Mouse (Mus musculus): ENCODE measurements around the gene Trim34a. TPM values are rescaled to one million over a fixed set of nuclear protein-coding genes. Genes with fewer than 3 reads are reported as not detected.

Trim34a gene
- polyA plus RNA-seq, 1 experiment, result 14.5 TPM

GRCm38 (mm10) chr7:104290641-104291040 is 46.4 kb downstream of the Trim34a start:
- Histone ChIP-seq H3K36me3 (ENCODE audit: control insufficient read depth, insufficient read depth, low read length) (no peaks in the 10 kb centered on the region), H3K27me3 (ENCODE audit: control insufficient read depth, insufficient read depth, low read length) (no peaks in the 10 kb centered on the region), H3K27ac (ENCODE audit: insufficient read depth, low read length) (peak overlapping the region; percentile 96), H3K4me3 (ENCODE audit: extremely low read depth, insufficient read depth, insufficient read length) (no peak overlapping the region), H3K4me1 (ENCODE audit: control insufficient read depth, insufficient read depth, insufficient read length) (peaks cover 34% of the 10 kb centered on the region)
- peak in 1 of 2 experiments; percentile 69 for DNase-seq (ENCODE audit: low read depth in 1 of 2, low spot score in 2 of 2)
- TF ChIP-seq CTCF (IDR thresholded peaks at IDR 0.05; ENCODE audit: extremely low read depth, insufficient read depth, insufficient read length, insufficient replicate concordance), result no peak
- no peak for TF ChIP-seq POLR2A (IDR thresholded peaks at IDR 0.05; ENCODE audit: low read depth, low read length)
- 78% methylated on average over 1 of the region's 1 CpGs for WGBS

GRCm38 (mm10) chr7:104291638-104292400 is 47.6 kb downstream of the Trim34a start:
- DNase-seq (ENCODE audit: low read depth in 1 of 2, low spot score in 2 of 2), result peak; percentile 28 to 88
- Histone ChIP-seq H3K4me1 (ENCODE audit: control insufficient read depth, insufficient read depth, insufficient read length) (peaks cover 38% of the 10 kb centered on the region), H3K36me3 (ENCODE audit: control insufficient read depth, insufficient read depth, low read length) (no peaks in the 10 kb centered on the region), H3K4me3 (ENCODE audit: extremely low read depth, insufficient read depth, insufficient read length) (no peak overlapping the region), H3K27ac (ENCODE audit: insufficient read depth, low read length) (peak overlapping the region; percentile 94), H3K27me3 (ENCODE audit: control insufficient read depth, insufficient read depth, low read length) (no peaks in the 10 kb centered on the region)
- no peak for TF ChIP-seq CTCF (IDR thresholded peaks at IDR 0.05; ENCODE audit: extremely low read depth, insufficient read depth, insufficient read length, insufficient replicate concordance)
- TF ChIP-seq POLR2A (IDR thresholded peaks at IDR 0.05; ENCODE audit: low read depth, low read length), result peak; percentile 47
- WGBS, result 64% methylated on average over 5 of the region's 5 CpGs

Other genes starting within 250 kb of the Trim34a start
- gene Olfr638, start 245.7 kb upstream of the Trim34a start, polyA plus RNA-seq (2012; rRNA removed), result not detected in 2 replicates
- gene Olfr639, start 227.2 kb upstream of the Trim34a start, polyA plus RNA-seq (2012; rRNA removed), result not detected in 2 replicates
- gene Olfr640, start 218.9 kb upstream of the Trim34a start, polyA plus RNA-seq (2012; rRNA removed), result not detected in 2 replicates
- not detected in 2 replicates for gene Olfr641, start 209.0 kb upstream of the Trim34a start, polyA plus RNA-seq (2012; rRNA removed)
- not detected in 2 replicates for gene Olfr642, start 191.8 kb upstream of the Trim34a start, polyA plus RNA-seq (2012; rRNA removed)
- gene 4930516K23Rik, start 183.0 kb upstream of the Trim34a start, polyA plus RNA-seq (2012; rRNA removed), result not detected in 2 replicates
- gene Olfr644, start 172.6 kb upstream of the Trim34a start, polyA plus RNA-seq (2012; rRNA removed), result not detected in 2 replicates
- gene Olfr645, start 159.0 kb upstream of the Trim34a start, polyA plus RNA-seq (2012; rRNA removed), result not detected in 2 replicates
- gene Olfr646, start 139.6 kb upstream of the Trim34a start, polyA plus RNA-seq (2012; rRNA removed), result 0.08 TPM in 1 of 2 replicates, not detected in the other
- gene Ubqln5, start 114.6 kb upstream of the Trim34a start, polyA plus RNA-seq (2012; rRNA removed), result not detected in 2 replicates
- gene Olfr643, start 107.1 kb upstream of the Trim34a start, polyA plus RNA-seq (2012; rRNA removed), result not detected in 2 replicates
- gene Ubqln3, start 101.2 kb upstream of the Trim34a start, polyA plus RNA-seq (2012; rRNA removed), result not detected in 2 replicates
- not detected in 2 replicates for gene Ubqlnl, start 93.9 kb upstream of the Trim34a start, polyA plus RNA-seq (2012; rRNA removed)
- not detected in 2 replicates for gene Olfm5, start 79.6 kb upstream of the Trim34a start, polyA plus RNA-seq (2012; rRNA removed)
- gene Olfr648, start 61.1 kb upstream of the Trim34a start, polyA plus RNA-seq (2012; rRNA removed), result not detected in 2 replicates
- gene Olfr649, start 48.5 kb upstream of the Trim34a start, polyA plus RNA-seq (2012; rRNA removed), result not detected in 2 replicates
- 0.34 and 0.36 TPM in 2 replicates for gene Trim6, start 25.7 kb upstream of the Trim34a start, polyA plus RNA-seq (2012; rRNA removed)
- 1.7 and 1.8 TPM in 2 replicates for gene Trim5, start 43.6 kb downstream of the Trim34a start, polyA plus RNA-seq (2012; rRNA removed)
- gene Trim12a, start 71.0 kb downstream of the Trim34a start, polyA plus RNA-seq (2012; rRNA removed), result 6.2 and 7.5 TPM in 2 replicates
- gene Trim34b, start 85.0 kb downstream of the Trim34a start, polyA plus RNA-seq (2012; rRNA removed), result 5.7 and 6.7 TPM in 2 replicates
- 4.9 and 5.0 TPM in 2 replicates for gene Trim12c, start 108.9 kb downstream of the Trim34a start, polyA plus RNA-seq (2012; rRNA removed)
- 2.8 and 3.5 TPM in 2 replicates for gene Trim30b, start 125.4 kb downstream of the Trim34a start, polyA plus RNA-seq (2012; rRNA removed)
- 0.49 and 0.51 TPM in 2 replicates for gene Trim30c, start 156.4 kb downstream of the Trim34a start, polyA plus RNA-seq (2012; rRNA removed)
- gene Trim30a, start 220.7 kb downstream of the Trim34a start, polyA plus RNA-seq (2012; rRNA removed), result 8.1 and 8.8 TPM in 2 replicates